Mouse (Mus musculus): Measurements from ENCODE around the gene Alpk3. TPM values are rescaled to one million over a fixed set of nuclear protein-coding genes. Genes with fewer than 3 reads are reported as not detected.

Alpk3 gene
- 0.11 and 0.12 TPM in 2 replicates for polyA plus RNA-seq (2012; rRNA removed)

DNA sequence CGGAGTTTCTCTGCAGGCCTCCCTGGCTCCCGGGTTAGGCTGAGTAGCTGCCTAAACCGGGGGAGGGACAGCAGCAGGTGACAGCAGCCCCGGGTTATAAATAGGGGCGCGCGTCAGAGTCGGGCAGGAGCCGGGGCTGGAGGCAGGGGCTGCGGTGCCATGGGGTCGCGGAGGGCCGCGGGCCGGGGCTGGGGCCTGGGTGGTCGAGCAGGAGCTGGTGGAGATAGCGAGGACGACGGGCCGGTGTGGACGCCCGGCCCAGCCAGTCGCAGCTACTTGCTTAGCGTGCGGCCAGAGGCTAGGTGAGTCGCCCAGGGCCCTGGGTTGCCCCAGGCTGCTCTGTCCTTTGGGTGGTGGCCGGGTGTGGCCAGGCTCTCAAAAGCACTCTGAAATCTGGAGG, at the start of gene Alpk3:
TSS of gene Alpk3 (plus strand) at position 130 of the 400 bp plus-strand sequence.

DNA sequence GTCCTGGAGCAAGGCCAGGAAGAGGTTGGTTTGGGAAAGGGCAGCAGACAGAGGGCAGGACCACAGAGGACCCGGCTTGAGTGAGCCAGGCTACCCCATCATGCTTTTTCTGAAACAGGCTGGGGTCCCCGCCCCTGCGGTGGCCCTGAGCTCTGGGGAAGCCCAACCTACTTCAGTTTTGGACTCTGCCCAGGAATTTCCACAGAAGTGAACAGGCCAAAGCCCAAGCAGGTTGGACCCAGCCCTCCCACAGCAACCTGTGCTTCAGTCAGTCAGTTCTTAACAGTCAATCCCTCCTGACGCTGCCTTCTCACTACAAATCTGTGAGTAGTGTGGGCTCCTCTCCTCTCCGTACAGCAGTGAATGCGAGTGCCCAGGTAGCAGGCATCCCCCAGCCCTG, 57.2 kb downstream of the Alpk3 start, which contains the start of gene Slc28a1:
TSS of gene Slc28a1 (plus strand) at position 245 of the 400 bp plus-strand sequence.

Other genes starting within 250 kb of the Alpk3 start
- 8.0 and 9.1 TPM in 2 replicates for gene Iqgap1, start 231.6 kb upstream of the Alpk3 start, polyA plus RNA-seq (2012; rRNA removed)
- gene Zscan2, start 196.7 kb upstream of the Alpk3 start, polyA plus RNA-seq (2012; rRNA removed) = 3.1 and 4.0 TPM in 2 replicates
- 8.7 and 8.8 TPM in 2 replicates for gene Wdr73, start 156.3 kb upstream of the Alpk3 start, polyA plus RNA-seq (2012; rRNA removed)
- 1.2 and 1.3 TPM in 2 replicates for gene Nmb, start 152.5 kb upstream of the Alpk3 start, polyA plus RNA-seq (2012; rRNA removed)
- 61.7 and 62.3 TPM in 2 replicates for gene Sec11a, start 109.8 kb upstream of the Alpk3 start, polyA plus RNA-seq (2012; rRNA removed)
- gene Zfp592, start 63.9 kb upstream of the Alpk3 start, polyA plus RNA-seq (2012; rRNA removed) = 7.6 and 11.2 TPM in 2 replicates
- gene Slc28a1, start 57.2 kb downstream of the Alpk3 start, polyA plus RNA-seq (2012; rRNA removed) = 0.60 and 0.65 TPM in 2 replicates
- 5.5 and 5.8 TPM in 2 replicates for gene Pde8a, start 156.0 kb downstream of the Alpk3 start, polyA plus RNA-seq (2012; rRNA removed)